Mouse (Mus musculus): Measurements from ENCODE around the gene Gm20521.

DNA sequence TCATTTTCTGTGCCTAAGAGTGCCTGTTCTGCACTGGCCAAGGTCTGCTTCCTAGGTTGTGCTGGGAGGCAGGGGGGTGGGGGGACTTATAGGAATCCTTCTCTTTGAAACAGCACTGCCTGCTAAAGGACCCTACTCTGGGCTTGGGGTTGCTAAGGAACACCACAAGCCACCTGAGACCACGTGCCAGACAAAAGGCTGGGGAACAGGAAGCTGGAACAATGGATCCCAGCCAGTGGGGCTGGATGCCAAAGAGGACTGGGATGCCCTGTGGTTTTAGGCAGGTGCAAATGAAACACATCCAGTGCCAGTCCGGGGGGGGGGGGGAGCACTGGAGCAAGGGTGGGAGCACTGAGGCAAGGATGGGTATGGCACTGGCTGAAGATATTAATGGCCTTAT, 47.2 kb downstream of the Gm20521 start:
- TF ChIP-seq CTCF (IDR thresholded peaks at IDR 0.05; ENCODE audit: extremely low read depth, insufficient read depth, low read length) (no peak), POLR2A (IDR thresholded peaks at IDR 0.05; ENCODE audit: extremely low read depth, insufficient read depth, low read length) (no peak)
